Mouse (Mus musculus) erythroblast, embryonic 14.5 days (primary cell): ENCODE data around the gene 1700001C19Rik.

Experiments used
- GATA1 ChIP-seq: IDR thresholded peaks from 2 replicates; pipeline ENCODE4 v1.6.1; 2012; ENCODE audit warnings: low read length, inconsistent platforms, mixed read lengths
- TAL1 ChIP-seq: IDR thresholded peaks from 3 replicates; pipeline ENCODE4 v1.6.1; 2012; ENCODE audit warnings: low read length, inconsistent platforms, mixed read lengths

DNA sequence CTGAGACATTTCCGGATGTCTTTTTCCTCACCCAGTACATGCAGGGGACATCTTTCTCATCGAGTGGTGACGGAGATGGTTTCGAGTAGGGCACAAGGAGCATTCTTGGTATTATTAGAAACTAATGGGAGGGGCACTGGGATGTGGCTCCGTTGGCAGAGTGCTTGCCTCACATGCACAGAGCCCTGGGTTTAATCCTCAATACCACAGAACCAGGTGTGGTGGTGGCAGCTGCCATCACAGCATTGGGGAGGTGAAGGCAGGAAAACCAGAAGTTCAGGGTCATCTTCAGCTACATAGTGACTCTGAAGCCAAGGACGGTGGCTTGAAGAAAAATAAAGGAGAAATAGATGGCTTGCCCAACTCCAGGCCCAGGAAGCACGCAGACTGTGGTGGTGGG, 25.0 kb upstream of the 1700001C19Rik start:
- TF ChIP-seq GATA1: no peak
- no peak for TF ChIP-seq TAL1
